Mouse (Mus musculus) thymus, adult 2 months (tissue): ENCODE results near the gene Ankrd39.

Experiments used
- CTCF ChIP-seq: fragments of 200-500 bp; IDR thresholded peaks from 2 replicates; pipeline ENCODE4 v1.5.1; 2012; ENCODE audit warnings: mild to moderate bottlenecking, control low read depth, low read length, moderate library complexity, borderline replicate concordance; ENCODE audit not compliant: control insufficient read depth, poor library complexity, insufficient read depth; ENCODE audit errors: extremely low read depth
- POLR2A ChIP-seq: fragments of 200-500 bp; IDR thresholded peaks from 2 replicates; pipeline ENCODE4 v1.6.1; 2012; ENCODE audit warnings: mild to moderate bottlenecking, low read length, control low read depth, moderate library complexity; ENCODE audit not compliant: control insufficient read depth, poor library complexity, insufficient read depth; ENCODE audit errors: extremely low read depth

- TF ChIP-seq CTCF (no peak), POLR2A (no peak)
These were observed 25.0 kb upstream of the Ankrd39 start for GRCm38 (mm10) chr1:36572140-36572700.
